Mouse (Mus musculus) hindbrain, embryonic 11.5 days (tissue): ENCODE measurements around the gene Phgr1. TPM values are rescaled to one million over a fixed set of nuclear protein-coding genes. Genes with fewer than 3 reads are reported as not detected.

Source experiments
- ATAC-seq: fragments of 200-750 bp; cut with Nextera tagmentation; 2 replicates; pipeline ENCODE4 v1.8.0; 2017; ENCODE audit warnings: mild to moderate bottlenecking, moderate TSS enrichment, moderate library complexity; ENCODE audit not compliant: low FRiP score
- DNase-seq: peaks from one replicate; pipeline ENCODE4 v3.0.0-alpha.2; 2015; ENCODE audit warnings: low spot score
- H3K27ac ChIP-seq: fragments of 300-500 bp; sonication (generic); 2 replicates; pipeline ENCODE4 v1.5.1; 2014; ENCODE audit warnings: mild to moderate bottlenecking, low read depth, low read length
- H3K27me3 ChIP-seq: fragments of 300-500 bp; sonication (generic); 2 replicates; pipeline ENCODE4 v1.6.1; 2014; ENCODE audit warnings: mild to moderate bottlenecking, low read length, moderate library complexity, mixed read lengths; ENCODE audit not compliant: control insufficient read depth, insufficient read depth
- H3K36me3 ChIP-seq: fragments of 300-500 bp; sonication (generic); 2 replicates; pipeline ENCODE4 v1.6.1; 2014; ENCODE audit warnings: mild to moderate bottlenecking, low read length, moderate library complexity, mixed read lengths; ENCODE audit not compliant: control insufficient read depth, insufficient read depth
- H3K4me1 ChIP-seq: fragments of 300-500 bp; sonication (generic); replicated peaks from 2 replicates; pipeline ENCODE4 v1.6.1; 2014; ENCODE audit warnings: low read length, mixed read lengths; ENCODE audit not compliant: control insufficient read depth, insufficient read depth
- H3K4me2 ChIP-seq: fragments of 300-500 bp; sonication (generic); replicated peaks from 2 replicates; pipeline ENCODE4 v1.6.1; 2014; ENCODE audit warnings: mild to moderate bottlenecking, low read depth, low read length
- H3K4me3 ChIP-seq: fragments of 300-500 bp; sonication (generic); 2 replicates; pipeline ENCODE4 v1.5.1; 2014; ENCODE audit warnings: low read depth, low read length
- H3K9ac ChIP-seq: fragments of 300-500 bp; sonication (generic); 2 replicates; pipeline ENCODE4 v1.6.1; 2014; ENCODE audit warnings: low read depth, low read length
- H3K9me3 ChIP-seq: fragments of 300-500 bp; sonication (generic); 2 replicates; pipeline ENCODE4 v1.6.1; 2016; ENCODE audit warnings: low read length; ENCODE audit not compliant: control insufficient read depth
- WGBS: fragments of 180-500 bp; shearing (Covaris S2); extraction: QIAGEN DNeasy Blood & Tissue Kit; methylation state at CpG from one replicate; pipeline ENCODE4 v1.1.7; 2014; 5-methylcytosine and 5-hydroxymethylcytosine counted together
- polyA plus RNA-seq: library from polyadenylated mRNA; unstranded; fragments of >200 nt; fragmentation: Nextera tagmentation; extraction: Ambion mirVana; gene quantifications from 2 replicates; pipeline ENCODE4 v1.2.1, GENCODE M21; 2014

Phgr1 gene
- polyA plus RNA-seq, 1 experiment from 2014 or later: not detected

GRCm38 (mm10) chr2:118730622-118730915 lies 42.0 kb upstream of the Phgr1 start:
- peak; percentile 56 for DNase-seq
- no peak for ATAC-seq

GRCm38 (mm10) chr2:118731981-118732380 lies 40.6 kb upstream of the Phgr1 start:
- WGBS: 89% methylated on average over 5 of the region's 5 CpGs
- ATAC-seq (no peak), DNase-seq (no peak)
- Histone ChIP-seq H3K4me2 (no peak overlapping the region), H3K9ac (no peak overlapping the region), H3K36me3 (no peaks in the 10 kb centered on the region), H3K4me1 (no peaks in the 10 kb centered on the region), H3K27ac (no peak overlapping the region), H3K4me3 (no peak overlapping the region), H3K9me3 (no peaks in the 10 kb centered on the region), H3K27me3 (peaks cover 10% of the 10 kb centered on the region)

More at GRCm38 (mm10) chr2:118730622-118730915, 42.0 kb upstream of the Phgr1 start:
- Histone ChIP-seq H3K36me3 (no peaks in the 10 kb centered on the region), H3K27ac (no peak overlapping the region), H3K9me3 (no peaks in the 10 kb centered on the region), H3K27me3 (peaks cover 10% of the 10 kb centered on the region), H3K4me3 (no peak overlapping the region), H3K4me1 (no peaks in the 10 kb centered on the region), H3K9ac (no peak overlapping the region), H3K4me2 (no peak overlapping the region)
- 5% methylated on average over 3 of the region's 3 CpGs for WGBS

GRCm38 (mm10) chr2:118733341-118733740 lies 39.2 kb upstream of the Phgr1 start:
- no peak for DNase-seq
- no peak overlapping the region for H3K27ac ChIP-seq
- H3K4me3 ChIP-seq: no peak overlapping the region
- no peaks in the 10 kb centered on the region for H3K9me3 ChIP-seq
- H3K36me3 ChIP-seq: no peaks in the 10 kb centered on the region
- no peaks in the 10 kb centered on the region for H3K4me1 ChIP-seq
- peaks cover 10% of the 10 kb centered on the region for H3K27me3 ChIP-seq
- H3K4me2 ChIP-seq: no peak overlapping the region
- H3K9ac ChIP-seq: no peak overlapping the region
- no peak for ATAC-seq
- WGBS: 82% methylated on average over 5 of the region's 5 CpGs

GRCm38 (mm10) chr2:118740341-118740740 lies 32.2 kb upstream of the Phgr1 start:
- 69% methylated on average over 3 of the region's 3 CpGs for WGBS
- no peak overlapping the region for H3K9ac ChIP-seq
- H3K9me3 ChIP-seq: no peaks in the 10 kb centered on the region
- DNase-seq (no peak), ATAC-seq (no peak)
- H3K4me2 ChIP-seq: no peak overlapping the region
- H3K4me3 ChIP-seq: no peak overlapping the region
- peaks cover 5% of the 10 kb centered on the region; the same call in 1 of the 2 replicates for H3K27me3 ChIP-seq
- no peak overlapping the region for H3K27ac ChIP-seq
- no peaks in the 10 kb centered on the region for H3K36me3 ChIP-seq
- no peaks in the 10 kb centered on the region; the same call in 1 of the 2 replicates for H3K4me1 ChIP-seq

GRCm38 (mm10) chr2:118741183-118741582 lies 31.4 kb upstream of the Phgr1 start:
- 73% methylated on average over 9 of the region's 9 CpGs for WGBS
- ATAC-seq: no peak

GRCm38 (mm10) chr2:118743261-118743943 lies 29.2 kb upstream of the Phgr1 start:
- peaks cover 2% of the 10 kb centered on the region; the same call in 1 of the 2 replicates for H3K4me1 ChIP-seq
- 29% methylated on average over 8 of the region's 8 CpGs for WGBS
- H3K9me3 ChIP-seq: no peaks in the 10 kb centered on the region
- H3K27me3 ChIP-seq: peaks cover 5% of the 10 kb centered on the region; the same call in 1 of the 2 replicates
- peak; percentile 76 for DNase-seq
- no peak overlapping the region for H3K27ac ChIP-seq
- no peak for ATAC-seq
- H3K4me3 ChIP-seq: no peak overlapping the region
- H3K36me3 ChIP-seq: no peaks in the 10 kb centered on the region
- no peak overlapping the region for H3K9ac ChIP-seq
- no peak overlapping the region for H3K4me2 ChIP-seq

More at GRCm38 (mm10) chr2:118741183-118741582, 31.4 kb upstream of the Phgr1 start:
- peaks cover 5% of the 10 kb centered on the region; the same call in 1 of the 2 replicates for H3K27me3 ChIP-seq
- H3K36me3 ChIP-seq: no peaks in the 10 kb centered on the region
- H3K9me3 ChIP-seq: no peaks in the 10 kb centered on the region
- H3K27ac ChIP-seq: no peak overlapping the region
- no peaks in the 10 kb centered on the region; the same call in 1 of the 2 replicates for H3K4me1 ChIP-seq
- DNase-seq: no peak
- no peak overlapping the region for H3K4me2 ChIP-seq
- H3K9ac ChIP-seq: no peak overlapping the region
- H3K4me3 ChIP-seq: no peak overlapping the region

- ATAC-seq (no peak), DNase-seq (no peak)
- Histone ChIP-seq H3K4me1 (peaks cover 6% of the 10 kb centered on the region), H3K27me3 (peaks cover 5% of the 10 kb centered on the region; the same call in 1 of the 2 replicates), H3K9ac (no peak overlapping the region), H3K4me2 (peak overlapping the region; percentile 92), H3K4me3 (no peak overlapping the region), H3K36me3 (no peaks in the 10 kb centered on the region), H3K9me3 (no peaks in the 10 kb centered on the region), H3K27ac (no peak overlapping the region)
- 5% methylated on average over 7 of the region's 7 CpGs for WGBS
These were observed 27.9 kb upstream of the Phgr1 start for GRCm38 (mm10) chr2:118744621-118745020.

- H3K27ac ChIP-seq: peak within 1 kb of the TSS; percentile 47; the same call in 1 of the 2 replicates
- peak within 1 kb of the TSS; percentile 92 for H3K4me2 ChIP-seq
- H3K27me3 ChIP-seq: peaks cover 5% of the 10 kb centered on the region; the same call in 1 of the 2 replicates
- ATAC-seq (peak; percentile 90), DNase-seq (peak; percentile 93)
- peak within 1 kb of the TSS; percentile 92 for H3K9ac ChIP-seq
- 0 out of 2 replicates have a peak, but pooled peaks cover 1% of the 10 kb centered on the region for H3K36me3 ChIP-seq
- peaks cover 6% of the 10 kb centered on the region for H3K4me1 ChIP-seq
- no peaks in the 10 kb centered on the region for H3K9me3 ChIP-seq
- WGBS: 0% methylated on average over 30 of the region's 57 CpGs
- H3K4me3 ChIP-seq: peak within 1 kb of the TSS; percentile 93
These were observed 27.2 kb upstream of the Phgr1 start, which contains the start of gene Inafm2 for GRCm38 (mm10) chr2:118745232-118745884. Inafm2 (plus strand) TSS chr2:118745758.
